Mouse (Mus musculus): ENCODE data around the gene Ilf3.

GRCm38 (mm10) chr9:21453459-21453858, 85.8 kb downstream of the Ilf3 start:
- TF ChIP-seq CTCF (IDR thresholded peaks at IDR 0.05; ENCODE audit: extremely low read depth, insufficient read depth, insufficient read length, insufficient replicate concordance) (no peak), POLR2A (IDR thresholded peaks at IDR 0.05; ENCODE audit: low read depth, low read length) (no peak)
